Mouse (Mus musculus) cerebellum, adult 2 months (tissue): ENCODE results near the gene Ahctf1. TPM values are rescaled to one million over a fixed set of nuclear protein-coding genes. Genes with fewer than 3 reads are reported as not detected.

ENCODE experiments used
- DNase-seq, 2 experiments: peaks; one replicate each; pipeline ENCODE4 v3.0.0; 2021
- H3K27ac ChIP-seq: fragments of 200-500 bp; 2 replicates; pipeline ENCODE4 v1.5.1; 2012; ENCODE audit warnings: low read length, control low read depth, inconsistent platforms; ENCODE audit not compliant: insufficient read depth
- H3K27me3 ChIP-seq: fragments of 200-500 bp; 2 replicates; pipeline ENCODE4 v1.6.1; 2012; ENCODE audit warnings: inconsistent platforms, mild to moderate bottlenecking, low read length, moderate library complexity; ENCODE audit not compliant: control insufficient read depth, insufficient read depth
- H3K4me1 ChIP-seq: fragments of 200-500 bp; 2 replicates; pipeline ENCODE4 v1.6.1; 2011; ENCODE audit warnings: low read length; ENCODE audit not compliant: control insufficient read depth, insufficient read depth
- H3K4me3 ChIP-seq: fragments of 200-500 bp; replicated peaks from 2 replicates; pipeline ENCODE3; 2011; ENCODE audit warnings: mild to moderate bottlenecking, low read depth, low read length, control low read depth; ENCODE audit not compliant: insufficient read depth
- CTCF ChIP-seq: fragments of 200-500 bp; IDR thresholded peaks from 2 replicates; pipeline ENCODE4 v1.5.1; 2011; ENCODE audit warnings: low read depth, mild to moderate bottlenecking, control low read depth, low read length, moderate library complexity, borderline replicate concordance; ENCODE audit not compliant: insufficient read depth
- POLR2A ChIP-seq: fragments of 200-500 bp; IDR thresholded peaks from 2 replicates; pipeline ENCODE4 v1.6.1; 2011; ENCODE audit warnings: low read length, control low read depth, borderline replicate concordance; ENCODE audit not compliant: insufficient read depth
- WGBS: fragments of 180-500 bp; shearing (Covaris S2); methylation state at CpG from one replicate; pipeline ENCODE4 v1.1.7; 2018; 5-methylcytosine and 5-hydroxymethylcytosine counted together
- polyA plus RNA-seq: library from polyadenylated mRNA; depleted of rRNA; stranded (reverse); fragments of >200 nt; gene quantifications from 2 replicates; pipeline ENCODE4 v1.2.3, GENCODE M21; 2012; rRNA removed

Gene Ahctf1
- polyA plus RNA-seq, 1 experiment: 31.9 TPM

- no peak for DNase-seq
- no peak for TF ChIP-seq CTCF
- TF ChIP-seq POLR2A: no peak
- Histone ChIP-seq H3K27ac (no peak overlapping the region), H3K4me1 (peaks cover 2% of the 10 kb centered on the region; the same call in 1 of the 2 replicates), H3K27me3 (no peaks in the 10 kb centered on the region), H3K4me3 (no peak overlapping the region)
- 87% methylated on average over 3 of the region's 3 CpGs for WGBS
Measured at GRCm38 (mm10) chr1:179704150-179704549, 99.3 kb downstream of the Ahctf1 start.

Other genes starting within 250 kb of the Ahctf1 start
- gene Sccpdh, start 135.5 kb downstream of the Ahctf1 start, polyA plus RNA-seq: 131 and 140 TPM in 2 replicates
- 0.05 and 0.07 TPM in 2 replicates for gene Kif28, start 58.4 kb downstream of the Ahctf1 start, polyA plus RNA-seq
- gene Gm10518, start 304 bp downstream of the Ahctf1 start, polyA plus RNA-seq: not detected in 2 replicates
- gene Cdc42bpa, start 156.8 kb upstream of the Ahctf1 start, polyA plus RNA-seq: 145 and 155 TPM in 2 replicates